ENCODE assay signal across 21 mouse cellular contexts in the genomic region with DNA sequence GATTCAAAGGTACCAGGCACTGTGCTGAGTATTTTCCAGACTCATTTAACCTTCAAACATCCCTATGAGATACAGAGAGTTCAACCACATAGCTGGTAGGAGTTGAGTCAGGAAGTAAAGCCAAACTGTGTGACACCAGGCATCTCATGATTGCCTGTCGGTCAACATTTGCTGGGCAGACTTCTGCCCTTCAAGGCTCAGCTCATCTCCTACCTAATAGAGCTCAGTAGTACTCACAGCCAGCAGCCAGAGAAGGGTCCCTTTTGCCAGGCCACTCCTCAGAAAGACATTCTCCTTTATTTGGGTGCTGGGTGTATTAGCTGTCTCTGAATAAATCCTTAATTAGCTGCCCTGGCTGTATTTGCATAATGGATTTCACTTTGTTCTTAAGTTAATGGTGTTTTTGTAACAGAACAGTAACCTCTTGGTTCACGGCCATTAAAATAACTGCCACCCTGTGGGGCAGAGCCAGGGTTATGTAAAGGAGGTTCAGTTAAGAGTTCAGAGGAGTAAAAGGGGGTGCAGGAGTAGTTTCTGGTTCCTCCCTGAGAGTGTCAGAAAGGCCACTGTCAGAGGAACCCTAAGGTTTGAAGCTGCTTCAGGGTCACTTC. TPM values are rescaled to one million over a fixed set of nuclear protein-coding genes. Genes with fewer than 3 reads are reported as not detected.
DNase-seq lines count a peak whose midpoint lies in the region; ATAC-seq lines count a peak whose summit lies in the region.
"Had no signal": no experiment of that assay in that cellular context is flagged by ENCODE, and none has a peak within 500 bp of the region (broad histone marks: within the 10 kb centered on the region; RNA-seq: fewer than 3 reads in every experiment).

No protein-coding gene starts in this region.

- no peaks in the 10 kb centered on the region for H3K9me3 ChIP-seq in hindbrain, embryonic 13.5 days
- H3K9me3 ChIP-seq in hindbrain, embryonic 11.5 days (ENCODE audit: control insufficient read depth, low read length) = no peaks in the 10 kb centered on the region
- H3K9me3 ChIP-seq in neural tube, embryonic 11.5 days (ENCODE audit: control insufficient read depth, low read length) = no peaks in the 10 kb centered on the region
- H3K9me3 ChIP-seq in forebrain, embryonic 15.5 days = no peaks in the 10 kb centered on the region
- H3K9me3 ChIP-seq: embryonic facial prominence, embryonic 12.5 days; heart, embryonic 12.5 days; lung, embryonic 15.5 days had no signal

- no peak overlapping the region for H3K4me3 ChIP-seq in hindbrain, embryonic 13.5 days
- no peak overlapping the region for H3K4me3 ChIP-seq in hindbrain, embryonic 11.5 days (ENCODE audit: low read depth, low read length)
- H3K4me3 ChIP-seq in neural tube, embryonic 11.5 days (ENCODE audit: low read depth, low read length) = no peak overlapping the region
- no peak overlapping the region for H3K4me3 ChIP-seq in forebrain, embryonic 15.5 days
- H3K4me3 ChIP-seq: embryonic facial prominence, embryonic 12.5 days; heart, embryonic 12.5 days; lung, embryonic 15.5 days; myocyte had no signal

- no peak for ATAC-seq in hindbrain, embryonic 13.5 days (ENCODE audit: low FRiP score)
- no peak for ATAC-seq in hindbrain, embryonic 11.5 days (ENCODE audit: low FRiP score)
- no peak for ATAC-seq in neural tube, embryonic 11.5 days (ENCODE audit: insufficient read depth, low FRiP score, low TSS enrichment)
- ATAC-seq in forebrain, embryonic 15.5 days (replicated peaks) = no peak

- no peaks in the 10 kb centered on the region for H3K36me3 ChIP-seq in hindbrain, embryonic 13.5 days
- H3K36me3 ChIP-seq in hindbrain, embryonic 11.5 days (ENCODE audit: control insufficient read depth, insufficient read depth, low read length) = no peaks in the 10 kb centered on the region
- no peaks in the 10 kb centered on the region for H3K36me3 ChIP-seq in neural tube, embryonic 11.5 days (ENCODE audit: control insufficient read depth, insufficient read depth, low read length)
- H3K36me3 ChIP-seq in forebrain, embryonic 15.5 days = no peaks in the 10 kb centered on the region
- no peaks in the 10 kb centered on the region for H3K36me3 ChIP-seq in splenic B cell, adult 2 months (ENCODE audit: control insufficient read depth, insufficient read depth, low read length, poor library complexity, severe bottlenecking)
- H3K36me3 ChIP-seq: embryonic facial prominence, embryonic 12.5 days; heart, embryonic 12.5 days; lung, embryonic 15.5 days had no signal

- peaks cover 86% of the 10 kb centered on the region for H3K4me1 ChIP-seq in hindbrain, embryonic 13.5 days (replicated peaks)
- peaks cover 26% of the 10 kb centered on the region for H3K4me1 ChIP-seq in hindbrain, embryonic 11.5 days (replicated peaks; ENCODE audit: control insufficient read depth, insufficient read depth, low read length)
- H3K4me1 ChIP-seq in neural tube, embryonic 11.5 days (ENCODE audit: control insufficient read depth, insufficient read depth, low read length) = peaks cover 36% of the 10 kb centered on the region
- H3K4me1 ChIP-seq in forebrain, embryonic 15.5 days = peaks cover 94% of the 10 kb centered on the region

- H3K27ac ChIP-seq in hindbrain, embryonic 13.5 days = peak overlapping the region; percentile 31; the same call in 1 of the 2 replicates
- no peak overlapping the region for H3K27ac ChIP-seq in hindbrain, embryonic 11.5 days (ENCODE audit: low read depth, low read length)
- H3K27ac ChIP-seq in neural tube, embryonic 11.5 days (ENCODE audit: low read depth, low read length) = 0 out of 2 replicates have a peak overlapping the region, but pooled peaks have one; percentile 14
- peak overlapping the region; percentile 63 for H3K27ac ChIP-seq in forebrain, embryonic 15.5 days (replicated peaks)
- H3K27ac ChIP-seq: embryonic facial prominence, embryonic 12.5 days; lung, embryonic 15.5 days; stomach, postnatal 0 days had no signal

- 0 out of 2 replicates have a peak, but pooled peaks cover 3% of the 10 kb centered on the region for H3K27me3 ChIP-seq in hindbrain, embryonic 13.5 days
- H3K27me3 ChIP-seq in hindbrain, embryonic 11.5 days (ENCODE audit: control insufficient read depth, insufficient read depth, low read length) = peaks cover 10% of the 10 kb centered on the region; the same call in 1 of the 2 replicates
- H3K27me3 ChIP-seq in neural tube, embryonic 11.5 days (ENCODE audit: control insufficient read depth, insufficient read depth, low read length) = peaks cover 18% of the 10 kb centered on the region; the same call in 1 of the 2 replicates
- no peaks in the 10 kb centered on the region for H3K27me3 ChIP-seq in forebrain, embryonic 15.5 days
- H3K27me3 ChIP-seq in splenic B cell, adult 2 months (ENCODE audit: control insufficient read depth, insufficient read depth, low read length, poor library complexity, severe bottlenecking) = no peaks in the 10 kb centered on the region
- H3K27me3 ChIP-seq: heart, embryonic 12.5 days; lung, embryonic 15.5 days had no signal

- DNase-seq in hindbrain, embryonic 11.5 days (ENCODE audit: low spot score) = no peak
- no peak for DNase-seq in neural tube, embryonic 11.5 days (ENCODE audit: low spot score)
- DNase-seq in neural tube, embryonic 10.5 days (ENCODE audit: extremely low spot score, low spot score) = no peak
- DNase-seq in splenic B cell, adult 2 months (ENCODE audit: low read depth, low spot score) = peak; percentile 40
- DNase-seq in heart, adult 9 months (ENCODE audit: low spot score in 2 of 2) = no peak
- DNase-seq in layer of hippocampus, postnatal 14 days (ENCODE audit: low spot score in 2 of 2) = no peak
- DNase-seq: adrenal gland, postnatal 36 days; B cell, adult 2 months; cerebellum, postnatal 25 days; gastrocnemius, postnatal 14 days; right cerebral cortex, postnatal 4 days; thymus, postnatal 4 days had no signal

- WGBS in hindbrain, embryonic 13.5 days = 60% methylated on average over 2 of the region's 2 CpGs
- 74% methylated on average over 2 of the region's 2 CpGs for WGBS in hindbrain, embryonic 11.5 days
- whole genome bisulfite sequencing in neural tube, embryonic 11.5 days = 33% methylated on average over 2 of the region's 2 CpGs
- 14% methylated on average over 2 of the region's 2 CpGs for WGBS in forebrain, embryonic 15.5 days

- H3K4me2 ChIP-seq in hindbrain, embryonic 13.5 days = no peak overlapping the region
- H3K4me2 ChIP-seq in hindbrain, embryonic 11.5 days (replicated peaks; ENCODE audit: low read depth, low read length) = no peak overlapping the region
- H3K4me2 ChIP-seq in neural tube, embryonic 11.5 days (ENCODE audit: low read depth) = no peak overlapping the region
- H3K4me2 ChIP-seq in forebrain, embryonic 15.5 days (replicated peaks) = no peak overlapping the region
- H3K4me2 ChIP-seq: embryonic facial prominence, embryonic 12.5 days; heart, embryonic 12.5 days; lung, embryonic 15.5 days had no signal

- peak overlapping the region; percentile 21; the same call in 1 of the 2 replicates for H3K9ac ChIP-seq in hindbrain, embryonic 13.5 days
- H3K9ac ChIP-seq in hindbrain, embryonic 11.5 days (ENCODE audit: low read depth, low read length) = no peak overlapping the region
- no peak overlapping the region for H3K9ac ChIP-seq in neural tube, embryonic 11.5 days (ENCODE audit: low read length)
- H3K9ac ChIP-seq in forebrain, embryonic 15.5 days (replicated peaks) = 0 out of 2 replicates have a peak overlapping the region, but pooled peaks have one; percentile 0
- H3K9ac ChIP-seq: embryonic facial prominence, embryonic 12.5 days; heart, embryonic 12.5 days; lung, embryonic 15.5 days had no signal

RNA-seq across cellular contexts. Expression of a gene that starts 3.1 kb away (rescaled TPM):
- polyA plus RNA-seq in hindbrain, embryonic 13.5 days (2015; fragmentation: Nextera tagmentation; extraction: Ambion mirVana) = 4.2 and 6.6 TPM in 2 replicates
- 7.6 and 8.6 TPM in 2 replicates for polyA plus RNA-seq in hindbrain, embryonic 11.5 days (2014; fragmentation: Nextera tagmentation; extraction: Ambion mirVana)
- 2.6 and 4.0 TPM in 2 replicates for polyA plus RNA-seq in neural tube, embryonic 11.5 days (2014; fragmentation: Nextera tagmentation; extraction: Ambion mirVana)
- polyA plus RNA-seq in forebrain, embryonic 15.5 days (2015; fragmentation: Nextera tagmentation; extraction: Ambion mirVana) = 10.2 and 11.2 TPM in 2 replicates
- 1 to 10 TPM in 1 of 2 experiments, under 1 TPM in 1; 0.88 to 1.4 TPM for total RNA-seq in layer of hippocampus, postnatal 14 days (2021)
- total RNA-seq: hematopoietic stem cell, adult 5-6 weeks; megakaryocyte-erythroid progenitor cell, adult 5-6 weeks had no signal
- polyA plus RNA-seq: myocyte had no signal

RNA-seq across cellular contexts. Expression of a gene that starts 39.8 kb away (rescaled TPM):
- polyA plus RNA-seq in hindbrain, embryonic 13.5 days (2015; fragmentation: Nextera tagmentation; extraction: Ambion mirVana) = 112 and 121 TPM in 2 replicates
- polyA plus RNA-seq in hindbrain, embryonic 11.5 days (2014; fragmentation: Nextera tagmentation; extraction: Ambion mirVana) = 13.3 TPM in 2 replicates
- 12.4 and 13.8 TPM in 2 replicates for polyA plus RNA-seq in neural tube, embryonic 11.5 days (2014; fragmentation: Nextera tagmentation; extraction: Ambion mirVana)
- 243 and 249 TPM in 2 replicates for polyA plus RNA-seq in forebrain, embryonic 15.5 days (2015; fragmentation: Nextera tagmentation; extraction: Ambion mirVana)
- 100 to 1,000 TPM; 162 to 163 TPM for total RNA-seq in layer of hippocampus, postnatal 14 days (2021)
- total RNA-seq: hematopoietic stem cell, adult 5-6 weeks; megakaryocyte-erythroid progenitor cell, adult 5-6 weeks had no signal
- polyA plus RNA-seq: myocyte had no signal

Comparison
In these comparisons a context has a peak if more than half of its experiments do, and no peak if none do; other contexts are left out.
1. H3K9ac ChIP-seq: peak in hindbrain, embryonic 13.5 days (single experiment) and forebrain, embryonic 15.5 days (single experiment); none in hindbrain, embryonic 11.5 days (single experiment) and neural tube, embryonic 11.5 days (single experiment).